Mouse (Mus musculus) small intestine, adult 2 months (tissue): ENCODE results near the gene Ttc28.

ENCODE experiments used
- CTCF ChIP-seq: fragments of 200-500 bp; IDR thresholded peaks from 2 replicates; pipeline ENCODE4 v1.5.1; 2012; ENCODE audit warnings: low read depth, mild to moderate bottlenecking, control low read depth, inconsistent platforms, low read length, moderate library complexity, mixed read lengths; ENCODE audit not compliant: insufficient replicate concordance, insufficient read length; ENCODE audit errors: extremely low read depth
- POLR2A ChIP-seq: fragments of 200-500 bp; IDR thresholded peaks from 2 replicates; pipeline ENCODE4 v1.6.1; 2012; ENCODE audit warnings: low read depth, mild to moderate bottlenecking, control low read depth, inconsistent platforms, low read length, moderate library complexity

DNA sequence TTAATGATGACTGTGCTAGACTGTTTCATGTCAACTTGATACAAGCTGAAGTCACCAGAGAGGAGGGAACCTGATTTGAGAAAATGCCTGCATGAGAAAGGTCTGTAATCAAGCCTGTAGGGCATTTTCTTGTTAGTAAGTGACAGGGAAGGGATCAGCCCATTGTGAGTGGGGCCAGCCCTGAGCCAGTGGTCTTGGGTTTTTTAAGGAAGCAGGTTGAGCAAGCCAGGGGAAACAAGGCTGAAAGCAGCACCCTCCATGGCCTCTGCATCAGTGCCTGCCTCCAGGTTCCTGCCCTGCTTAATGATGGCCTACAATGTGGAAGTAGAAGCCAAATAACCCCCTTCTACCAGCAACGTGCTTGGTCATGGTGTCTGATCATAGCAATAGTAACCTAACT is 89.0 kb downstream of the Ttc28 start:
- no peak for TF ChIP-seq CTCF
- no peak for TF ChIP-seq POLR2A
